Mouse (Mus musculus) G1E (cell line): ENCODE results near the gene Auts2.

Source experiments
- CTCF ChIP-seq: IDR thresholded peaks from 2 replicates; pipeline ENCODE4 v1.5.1; 2012; ENCODE audit warnings: low read depth, low read length, inconsistent platforms, mixed read lengths
- GATA2 ChIP-seq: IDR thresholded peaks from 2 replicates; pipeline ENCODE4 v1.6.1; 2012; ENCODE audit warnings: low read depth, low read length, inconsistent platforms, borderline replicate concordance
- POLR2AphosphoS5 ChIP-seq: IDR thresholded peaks from 2 replicates; pipeline ENCODE4 v1.6.1; 2012; ENCODE audit warnings: low read depth, low read length, inconsistent platforms; ENCODE audit not compliant: insufficient replicate concordance

- TF ChIP-seq CTCF (no peak), POLR2AphosphoS5 (no peak), GATA2 (no peak)
Observed at GRCm38 (mm10) chr5:131647683-131648119, 895.4 kb downstream of the Auts2 start.
